In the genomic region with DNA sequence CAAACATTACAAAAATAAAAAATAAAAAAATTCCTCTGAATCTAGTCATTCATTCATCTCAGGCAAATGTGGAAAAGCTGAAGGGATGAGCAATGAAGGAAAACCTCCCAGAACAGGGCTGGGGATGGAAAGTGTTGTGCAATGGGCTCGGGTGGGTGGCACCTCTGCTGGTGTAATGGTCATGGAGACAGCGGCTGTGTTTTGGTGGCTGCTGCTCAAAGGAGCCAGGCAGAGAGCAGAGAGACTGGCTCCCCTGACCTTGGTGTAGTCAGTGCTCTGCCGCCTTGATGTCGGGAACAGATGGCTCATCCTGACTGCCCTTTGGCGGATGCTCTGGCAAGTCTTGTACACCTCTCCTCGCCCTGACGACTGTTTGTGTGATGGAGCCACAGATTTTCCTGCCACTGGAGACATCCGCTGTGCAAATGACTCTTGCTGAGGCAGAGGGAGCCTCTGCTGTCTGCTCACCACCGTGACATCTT, we compare ENCODE assay signal across 10 mouse cellular contexts. TPM values are rescaled to one million over a fixed set of nuclear protein-coding genes. Genes with fewer than 3 reads are reported as not detected.
A peak's percentile ranks its signal among the peaks of the same experiment; 100 is the strongest.
DNase-seq lines count a peak whose midpoint lies in the region; ATAC-seq and TF ChIP-seq lines count a peak whose summit lies in the region.
"Had no signal": no experiment of that assay in that cellular context is flagged by ENCODE, and none has a peak within 500 bp of the region (broad histone marks: within the 10 kb centered on the region; RNA-seq: fewer than 3 reads in every experiment).

No protein-coding gene starts in this region.

- 47% methylated on average over 9 of the region's 9 CpGs for WGBS in forebrain, postnatal 0 days
- 58% methylated on average over 9 of the region's 9 CpGs for WGBS in forebrain, embryonic 16.5 days
- 34% methylated on average over 9 of the region's 9 CpGs for WGBS in neural tube, embryonic 15.5 days

- peak; percentile 3; the same call in 1 of the 2 replicates for ATAC-seq in forebrain, postnatal 0 days
- no peak for ATAC-seq in forebrain, embryonic 16.5 days
- peak; percentile 24; the same call in 1 of the 2 replicates for ATAC-seq in neural tube, embryonic 15.5 days (ENCODE audit: low FRiP score)

- H3K27ac ChIP-seq in forebrain, postnatal 0 days (ENCODE audit: low read depth, low read length) = no peak overlapping the region
- H3K27ac ChIP-seq in forebrain, embryonic 16.5 days (ENCODE audit: low read length) = no peak overlapping the region
- H3K27ac ChIP-seq in neural tube, embryonic 15.5 days (replicated peaks) = peak overlapping the region; percentile 52
- H3K27ac ChIP-seq: embryonic facial prominence, embryonic 13.5 days had no signal

- DNase-seq in forebrain, postnatal 0 days = peak; percentile 34
- peak; percentile 31 for DNase-seq in ovary, adult 18-20 months (ENCODE audit: low spot score)
- no peak for DNase-seq in ovary, postnatal 10 days (ENCODE audit: low spot score)
- DNase-seq in gastrocnemius, postnatal 14 days = peak; percentile 54
- DNase-seq in yolk sac, embryonic 10.5 days (ENCODE audit: low spot score) = no peak
- no peak for DNase-seq in urinary bladder, postnatal 4 days (ENCODE audit: low spot score in 2 of 2)

- H3K4me3 ChIP-seq in forebrain, postnatal 0 days (ENCODE audit: low read depth, low read length) = no peak overlapping the region
- no peak overlapping the region for H3K4me3 ChIP-seq in forebrain, embryonic 16.5 days (replicated peaks; ENCODE audit: low read length)
- no peak overlapping the region for H3K4me3 ChIP-seq in neural tube, embryonic 15.5 days (replicated peaks)
- H3K4me3 ChIP-seq: embryonic facial prominence, embryonic 13.5 days had no signal

- no peaks in the 10 kb centered on the region for H3K9me3 ChIP-seq in forebrain, postnatal 0 days (ENCODE audit: low read length)
- H3K9me3 ChIP-seq in forebrain, embryonic 16.5 days (ENCODE audit: control insufficient read depth, low read length) = no peaks in the 10 kb centered on the region
- no peaks in the 10 kb centered on the region for H3K9me3 ChIP-seq in neural tube, embryonic 15.5 days (replicated peaks)
- H3K9me3 ChIP-seq: embryonic facial prominence, embryonic 13.5 days had no signal

- TF ChIP-seq CTCF in forebrain, postnatal 0 days (IDR thresholded peaks at IDR 0.05; ENCODE audit: low read depth) = 0 out of 2 replicates have a peak, but pooled peaks have one; percentile 15

- H3K36me3 ChIP-seq in forebrain, postnatal 0 days (ENCODE audit: insufficient read depth) = no peaks in the 10 kb centered on the region
- no peaks in the 10 kb centered on the region for H3K36me3 ChIP-seq in forebrain, embryonic 16.5 days (ENCODE audit: control insufficient read depth, insufficient read depth)
- H3K36me3 ChIP-seq in neural tube, embryonic 15.5 days = no peaks in the 10 kb centered on the region
- H3K36me3 ChIP-seq: embryonic facial prominence, embryonic 13.5 days had no signal

- intact Hi-C loops in gastrocnemius, postnatal 14 days (cut with DNase I; ENCODE audit: low total_unique reads) = no loop called here

- H3K4me2 ChIP-seq in forebrain, postnatal 0 days (ENCODE audit: low read depth) = no peak overlapping the region
- H3K4me2 ChIP-seq in forebrain, embryonic 16.5 days (ENCODE audit: low read length) = no peak overlapping the region
- H3K4me2 ChIP-seq in neural tube, embryonic 15.5 days = no peak overlapping the region
- H3K4me2 ChIP-seq: embryonic facial prominence, embryonic 13.5 days had no signal

- H3K9ac ChIP-seq in forebrain, postnatal 0 days = no peak overlapping the region
- no peak overlapping the region for H3K9ac ChIP-seq in forebrain, embryonic 16.5 days (replicated peaks; ENCODE audit: low read depth, low read length)
- 0 out of 2 replicates have a peak overlapping the region, but pooled peaks have one; percentile 1 for H3K9ac ChIP-seq in neural tube, embryonic 15.5 days (replicated peaks)
- H3K9ac ChIP-seq: embryonic facial prominence, embryonic 13.5 days had no signal

- no peaks in the 10 kb centered on the region for H3K4me1 ChIP-seq in forebrain, postnatal 0 days (ENCODE audit: insufficient read depth)
- H3K4me1 ChIP-seq in forebrain, embryonic 16.5 days (replicated peaks; ENCODE audit: control insufficient read depth, insufficient read depth, low read length) = no peaks in the 10 kb centered on the region
- H3K4me1 ChIP-seq in neural tube, embryonic 15.5 days = peaks cover 8% of the 10 kb centered on the region

- H3K27me3 ChIP-seq in forebrain, postnatal 0 days (ENCODE audit: insufficient read depth, low read length) = no peaks in the 10 kb centered on the region
- H3K27me3 ChIP-seq in forebrain, embryonic 16.5 days (replicated peaks; ENCODE audit: control insufficient read depth, insufficient read depth, low read length) = no peaks in the 10 kb centered on the region
- H3K27me3 ChIP-seq in neural tube, embryonic 15.5 days (replicated peaks) = no peaks in the 10 kb centered on the region
- H3K27me3 ChIP-seq: embryonic facial prominence, embryonic 13.5 days had no signal

RNA-seq across cellular contexts. Expression of gene Prelp, which starts 32.1 kb away (rescaled TPM):
- total RNA-seq in forebrain, postnatal 0 days (2014; rRNA removed) = 1.8 and 2.4 TPM in 2 replicates
- 3.8 and 5.0 TPM in 2 replicates for polyA plus RNA-seq in forebrain, postnatal 0 days (2015; fragmentation: Nextera tagmentation; extraction: Ambion mirVana)
- 2.8 and 2.9 TPM in 2 replicates for polyA plus RNA-seq in forebrain, embryonic 16.5 days (2015; fragmentation: Nextera tagmentation; extraction: Ambion mirVana)
- total RNA-seq in gastrocnemius, postnatal 14 days (2021) = 10 to 100 TPM; 15.6 to 18.4 TPM
- polyA plus RNA-seq in neural tube, embryonic 15.5 days (2015; fragmentation: Nextera tagmentation; extraction: Ambion mirVana) = 10.6 and 11.4 TPM in 2 replicates
- total RNA-seq: neutrophil, adult 5-6 weeks had no signal

RNA-seq across cellular contexts. Expression of gene Optc, which starts 45.5 kb away (rescaled TPM):
- total RNA-seq in forebrain, postnatal 0 days (2014; rRNA removed) = 2.9 and 5.1 TPM in 2 replicates
- polyA plus RNA-seq in forebrain, postnatal 0 days (2015; fragmentation: Nextera tagmentation; extraction: Ambion mirVana) = 1.8 and 2.4 TPM in 2 replicates
- 1.7 and 2.2 TPM in 2 replicates for polyA plus RNA-seq in forebrain, embryonic 16.5 days (2015; fragmentation: Nextera tagmentation; extraction: Ambion mirVana)
- total RNA-seq in gastrocnemius, postnatal 14 days (2021) = under 1 TPM; 0.18 TPM
- 2.0 and 2.8 TPM in 2 replicates for polyA plus RNA-seq in neural tube, embryonic 15.5 days (2015; fragmentation: Nextera tagmentation; extraction: Ambion mirVana)
- total RNA-seq: neutrophil, adult 5-6 weeks had no signal

Comparison
In these comparisons a context has a peak if more than half of its experiments do, and no peak if none do; other contexts are left out.
1. DNase-seq: peak in forebrain, postnatal 0 days (single experiment), ovary, adult 18-20 months (single experiment) and gastrocnemius, postnatal 14 days (single experiment); none in ovary, postnatal 10 days (single experiment), yolk sac, embryonic 10.5 days (single experiment) and urinary bladder, postnatal 4 days (0 of 2).